Mouse (Mus musculus) common myeloid progenitor, adult 5-6 weeks (primary cell): ENCODE results near the gene Tm6sf2. TPM values are rescaled to one million over a fixed set of nuclear protein-coding genes. Genes with fewer than 3 reads are reported as not detected.
"Not testable (repeated sequence)": the region's sequence is repeated elsewhere in the genome, so short reads cannot be mapped to it uniquely, and the experiment has no call there.

ENCODE experiments used
- ATAC-seq: replicated peaks from 2 replicates; pipeline ENCODE4 v1.8.0; 2016; ENCODE audit warnings: low read depth, mild to moderate bottlenecking, moderate TSS enrichment, inconsistent platforms; ENCODE audit not compliant: poor library complexity, severe bottlenecking
- total RNA-seq: library from RNA; stranded (forward); fragments of 200-1000, 187-1606 nt; gene quantifications from 2 replicates; pipeline ENCODE4 v1.2.3, GENCODE M21; 2017

The Tm6sf2 gene
- not detected in 2 replicates for total RNA-seq

DNA sequence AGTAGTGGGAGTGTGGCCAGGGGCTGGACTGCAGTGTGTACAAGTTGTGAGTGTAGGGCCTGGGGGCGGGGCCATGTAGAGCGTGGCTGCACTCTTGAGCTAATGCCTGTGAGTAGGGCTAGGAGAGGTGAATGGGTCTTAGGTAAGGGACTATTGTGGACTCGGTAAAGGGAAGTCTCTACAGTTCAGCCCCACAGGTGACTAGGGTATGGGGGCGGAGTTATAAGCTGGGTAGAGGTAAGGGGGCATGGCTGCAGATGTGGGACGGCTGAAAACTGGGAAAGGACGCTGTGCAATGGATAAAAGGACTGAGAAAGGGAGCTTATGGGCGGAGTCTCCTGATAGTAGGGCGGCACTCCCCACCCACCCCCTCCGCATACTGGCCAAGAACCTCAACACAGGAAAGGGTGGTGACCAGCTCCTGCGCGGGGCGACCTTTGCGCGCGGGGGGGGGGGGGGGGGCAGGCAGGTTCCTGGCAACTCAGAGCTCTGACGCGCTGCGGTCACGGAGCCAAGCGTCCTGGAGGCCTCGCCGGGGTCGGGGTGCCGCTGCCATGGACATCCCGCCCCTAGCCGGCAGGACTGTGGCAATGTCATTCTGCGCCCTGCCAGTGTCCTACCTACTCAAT is at the start of gene Tm6sf2:
Gene Tm6sf2 (plus strand): TSS at position 484 of the 629 bp plus-strand sequence.
- peak; percentile 74 for ATAC-seq

DNA sequence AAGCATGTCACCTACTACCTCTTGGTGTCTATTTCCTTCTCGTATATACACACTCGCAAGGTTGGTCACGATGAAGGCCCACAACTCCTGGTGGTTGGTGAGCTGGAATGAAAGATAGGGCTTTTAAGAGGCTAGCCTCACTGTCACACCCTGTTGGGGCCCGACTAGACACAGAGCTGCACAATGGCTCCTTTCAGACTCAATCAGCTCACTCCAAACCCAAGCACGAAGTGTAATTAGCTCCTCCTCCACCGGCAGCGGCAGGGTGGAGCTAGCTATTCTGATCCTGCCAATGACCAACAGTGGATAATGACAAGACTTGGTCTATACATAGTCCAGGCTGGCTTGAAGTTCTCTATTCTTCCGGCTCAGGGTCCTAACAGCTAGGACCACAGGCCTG is 49.1 kb upstream of the Tm6sf2 start:
- no peak for ATAC-seq

DNA sequence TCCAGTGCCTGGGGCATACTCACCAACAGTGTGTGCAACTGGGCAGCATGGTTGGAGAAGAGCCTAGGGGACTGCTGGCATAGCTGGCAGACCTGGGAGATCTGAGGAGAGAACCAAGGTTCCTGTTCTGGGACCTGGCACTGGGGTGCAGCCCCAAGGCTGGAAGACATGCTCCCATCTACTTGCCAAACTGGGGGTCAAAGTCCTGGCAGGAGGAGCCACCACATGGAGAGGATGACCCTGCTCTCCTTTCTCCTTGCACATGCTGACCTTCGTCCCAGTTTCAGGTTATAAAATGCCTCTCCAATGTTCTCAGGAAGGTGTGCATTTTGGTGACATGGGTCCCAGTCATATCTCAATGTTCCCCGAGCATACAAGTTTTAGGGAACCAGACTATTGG is 46.6 kb upstream of the Tm6sf2 start:
- no peak for ATAC-seq

- no peak for ATAC-seq
Observed at GRCm38 (mm10) chr8:70030255-70030654, 42.5 kb upstream of the Tm6sf2 start.

GRCm38 (mm10) chr8:70037994-70038393 is 34.7 kb upstream of the Tm6sf2 start:
- ATAC-seq = no peak

DNA sequence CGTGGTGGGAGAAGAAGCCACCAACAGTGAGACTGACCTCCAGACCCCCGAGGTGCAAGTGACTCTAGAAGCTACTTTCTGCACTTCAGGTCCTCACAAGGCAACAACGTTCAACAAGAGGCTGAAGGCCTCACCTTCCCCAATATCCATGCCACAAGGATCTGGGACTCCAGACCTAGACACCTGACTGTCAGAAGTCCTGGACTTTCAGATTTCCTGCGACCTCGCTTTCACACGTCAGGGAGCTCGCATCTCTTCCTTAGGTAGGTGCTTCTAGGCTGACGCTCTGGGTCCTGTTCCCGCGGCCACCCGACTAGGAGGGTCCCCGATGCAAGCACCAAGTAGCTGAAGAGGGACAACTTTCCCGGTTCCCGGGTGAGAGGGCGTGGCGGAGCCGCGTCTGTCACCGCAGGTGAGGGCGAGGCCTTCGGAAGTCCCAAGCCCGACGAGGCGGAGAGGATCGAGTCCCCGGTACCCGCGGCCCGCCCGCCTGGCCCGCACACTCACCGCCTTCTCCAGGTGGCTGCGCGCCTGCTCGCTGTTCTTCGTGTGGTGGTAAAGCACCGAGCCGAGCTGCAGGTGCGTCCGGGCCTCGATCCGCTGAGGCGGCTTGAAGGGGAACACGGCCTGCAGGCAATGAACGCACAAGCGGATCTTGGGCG is 30.7 kb upstream of the Tm6sf2 start:
- ATAC-seq = no peak

DNA sequence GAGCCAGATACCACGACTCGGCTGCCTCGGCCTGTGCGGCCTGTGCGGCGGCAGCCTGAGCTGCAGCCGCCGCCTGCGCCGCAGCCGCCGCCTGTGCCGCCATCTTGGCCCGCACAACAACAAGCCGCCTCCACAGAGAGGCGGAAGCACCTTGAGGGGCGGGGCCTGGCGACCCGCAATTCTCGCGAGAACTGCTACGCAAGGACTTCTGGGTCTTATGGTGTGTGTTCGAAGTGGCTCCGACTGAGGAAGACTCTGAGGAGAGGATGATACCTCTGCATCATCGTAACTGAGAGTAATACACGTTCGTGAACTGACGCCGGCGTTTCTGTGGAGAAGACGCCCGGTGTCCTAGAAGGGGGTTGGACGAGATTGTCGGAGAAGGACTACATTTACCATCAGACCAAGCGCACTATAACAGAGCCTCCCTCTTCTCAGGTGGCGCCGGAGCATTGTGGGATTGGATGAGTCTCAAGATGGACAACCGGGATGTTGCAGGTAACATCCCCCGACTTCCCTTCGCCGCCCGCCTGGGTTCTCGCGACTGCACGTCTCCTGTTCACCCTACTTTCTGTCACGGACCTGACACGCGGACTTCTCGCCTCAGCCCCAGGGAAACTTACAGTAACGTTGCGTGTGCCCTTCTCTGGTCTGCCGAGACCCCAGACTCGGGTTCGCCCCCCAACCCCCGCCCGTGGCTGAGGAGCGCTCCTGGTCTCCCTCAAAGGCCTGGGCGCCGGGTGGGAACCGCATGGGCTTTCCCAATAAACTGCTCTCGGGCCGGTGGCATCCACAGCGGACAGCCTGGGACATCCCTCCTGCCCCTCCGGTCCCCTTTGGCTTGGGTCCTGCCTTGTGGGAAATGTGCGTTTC is 29.9 kb upstream of the Tm6sf2 start, which contains the start of the genes Mau2 and Sugp1:
Gene Mau2 (minus strand): TSS at position 152 of the 873 bp plus-strand sequence.
Gene Sugp1 (plus strand): TSS at position 231 of the 873 bp plus-strand sequence.
- ATAC-seq = peak; percentile 95

- no peak for ATAC-seq
Observed at GRCm38 (mm10) chr8:70043996-70044395, 28.7 kb upstream of the Tm6sf2 start.

GRCm38 (mm10) chr8:70049662-70050061 is 23.1 kb upstream of the Tm6sf2 start:
- ATAC-seq = no peak

- ATAC-seq = not testable (repeated sequence)
Observed at GRCm38 (mm10) chr8:70050434-70050833, 22.3 kb upstream of the Tm6sf2 start.

GRCm38 (mm10) chr8:70057721-70058120 is 15.0 kb upstream of the Tm6sf2 start:
- no peak for ATAC-seq

GRCm38 (mm10) chr8:70071836-70072440 is 786 bp upstream of the Tm6sf2 start:
- ATAC-seq = no peak

GRCm38 (mm10) chr8:70073120-70073519 is 396 bp downstream of the Tm6sf2 start:
- ATAC-seq = no peak

DNA sequence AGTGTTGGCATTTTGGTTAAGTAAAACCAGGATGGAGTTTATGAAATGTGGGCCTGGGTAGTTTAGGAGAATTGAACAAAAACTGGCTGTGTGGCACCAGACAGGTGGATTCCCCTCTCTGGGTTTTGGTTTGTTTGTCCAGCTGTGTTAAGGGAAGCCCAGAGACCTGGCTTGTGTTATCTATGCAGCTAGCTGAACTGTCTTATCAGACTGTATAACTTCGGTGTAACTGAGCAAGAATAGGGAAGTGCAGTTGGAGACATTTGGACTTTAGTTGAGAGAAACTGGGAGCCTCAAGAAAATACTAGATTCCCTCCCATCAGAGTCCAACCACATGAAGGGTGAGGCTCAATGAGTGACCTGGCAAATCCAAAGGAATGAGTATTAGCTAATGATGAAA is 958 bp downstream of the Tm6sf2 start:
- no peak for ATAC-seq

DNA sequence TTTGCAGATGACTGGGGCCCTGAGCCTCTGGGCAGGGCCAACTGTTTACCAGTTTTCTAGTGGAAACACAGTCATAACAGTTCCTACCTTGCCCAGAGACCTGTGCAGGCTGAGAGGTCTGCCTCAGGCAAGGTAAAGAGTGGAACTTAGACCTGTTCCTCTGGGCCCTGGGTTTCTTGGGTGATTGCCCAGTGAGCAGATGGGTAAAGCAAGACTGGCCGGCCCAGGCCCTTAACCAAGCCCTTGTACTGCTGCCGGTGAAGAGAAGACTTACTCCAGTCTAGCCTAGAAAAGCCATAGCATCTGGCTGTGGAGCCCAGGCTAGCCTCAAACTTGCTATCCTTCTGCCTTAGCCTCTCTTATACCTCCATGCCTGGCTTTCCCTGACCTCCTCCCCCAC is 9.3 kb downstream of the Tm6sf2 start:
- no peak for ATAC-seq

GRCm38 (mm10) chr8:70083285-70083684 is 10.6 kb downstream of the Tm6sf2 start, which contains the start of gene Hapln4:
Gene Hapln4 (plus strand): TSS chr8:70083457.
- ATAC-seq = peak; percentile 40; the same call in 1 of the 2 replicates

DNA sequence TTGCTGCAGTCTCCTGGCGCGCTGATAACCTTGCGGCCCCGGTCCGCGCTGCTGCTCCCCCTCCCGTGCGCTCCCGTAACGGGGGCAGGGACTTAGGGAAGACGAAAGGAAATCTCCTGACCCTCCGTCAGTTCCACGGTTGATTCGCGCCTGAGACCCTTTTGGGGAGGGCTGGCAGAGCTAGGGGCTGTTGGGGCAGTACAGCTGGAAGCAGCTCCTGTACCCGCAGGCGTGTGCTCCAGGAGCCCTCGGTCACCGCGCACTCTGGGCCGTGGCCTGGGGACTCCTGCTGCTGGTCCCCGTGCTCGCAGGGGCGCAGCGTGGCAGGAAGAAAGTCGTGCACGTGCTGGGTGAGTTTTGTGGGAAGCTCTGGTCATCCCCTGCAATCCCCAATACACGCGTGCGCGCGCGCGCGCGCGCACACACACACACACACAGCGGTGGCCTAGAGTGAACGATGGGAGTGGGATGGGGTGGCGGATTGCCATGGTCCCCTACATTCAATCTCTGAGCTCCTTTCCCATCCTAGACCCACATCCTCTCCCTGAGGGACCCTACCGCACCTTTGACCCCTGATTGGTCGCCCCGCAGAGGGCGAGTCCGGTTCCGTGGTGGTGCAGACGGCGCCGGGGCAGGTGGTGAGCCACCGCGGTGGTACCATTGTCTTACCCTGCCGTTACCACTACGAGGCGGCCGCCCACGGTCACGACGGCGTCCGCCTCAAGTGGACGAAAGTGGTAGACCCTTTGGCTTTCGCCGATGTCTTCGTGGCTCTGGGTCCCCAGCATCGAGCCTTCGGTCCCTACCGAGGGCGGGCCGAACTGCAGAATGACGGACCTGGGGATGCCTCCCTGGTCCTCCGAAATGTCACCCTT is 11.7 kb downstream of the Tm6sf2 start:
- peak; percentile 38; the same call in 1 of the 2 replicates for ATAC-seq

- no peak for ATAC-seq
Observed at GRCm38 (mm10) chr8:70086151-70086550, 13.4 kb downstream of the Tm6sf2 start.

DNA sequence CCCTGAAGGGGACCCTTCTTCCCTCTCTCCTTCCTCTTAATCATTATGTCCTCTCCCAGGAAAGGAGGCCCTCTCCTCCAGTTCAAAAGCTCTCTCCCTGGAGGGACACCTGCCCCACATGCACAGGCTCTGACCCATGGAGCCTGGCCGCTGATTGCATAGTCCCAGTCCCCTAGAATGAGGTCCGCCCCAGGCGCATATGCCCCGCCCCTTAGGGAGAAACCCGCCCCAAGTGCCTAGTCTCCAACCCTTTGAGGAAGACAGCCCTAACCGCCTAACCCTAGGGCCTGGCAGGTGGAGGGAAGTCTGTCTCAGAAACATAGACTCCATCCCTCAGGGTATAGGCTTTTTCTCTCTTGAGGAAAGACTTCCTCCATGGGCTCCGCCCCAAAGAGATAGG is 14.5 kb downstream of the Tm6sf2 start:
- ATAC-seq = peak; percentile 53
